ENCODE assay signal across 8 mouse cellular contexts in the genomic region with DNA sequence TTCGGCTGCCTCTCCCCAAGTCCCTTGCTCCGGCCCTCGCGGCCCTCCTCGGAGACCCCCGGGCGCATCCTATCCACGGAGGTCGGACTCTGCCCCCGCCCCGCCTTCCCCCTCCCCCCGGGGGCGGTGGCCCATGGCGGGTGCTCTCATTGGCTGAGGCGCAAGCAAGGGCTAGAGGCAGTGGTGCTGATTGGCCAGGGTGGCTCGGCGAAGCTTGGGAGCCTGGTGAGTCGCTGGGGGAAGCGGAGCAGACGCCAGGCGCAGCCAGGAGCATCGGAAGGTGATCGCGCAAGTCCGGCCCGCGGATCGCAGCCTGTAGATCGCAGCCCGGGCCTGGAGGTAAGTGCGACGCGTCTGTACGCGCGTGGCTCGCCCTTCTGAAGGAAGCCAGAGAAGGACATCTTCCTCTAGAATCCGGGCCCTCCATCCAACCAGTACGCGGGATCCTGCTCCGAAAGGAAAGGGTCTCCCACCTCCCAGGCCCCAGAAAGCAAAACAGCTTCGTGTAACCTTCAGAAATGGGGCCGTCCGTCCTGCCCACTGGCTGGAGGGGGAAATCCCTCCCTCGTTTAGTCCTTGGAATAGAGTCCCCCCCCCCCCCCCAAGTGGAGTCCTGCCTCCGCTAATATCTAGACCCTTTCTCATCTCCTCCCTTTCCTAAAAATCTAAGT. TPM values are rescaled to one million over a fixed set of nuclear protein-coding genes. Genes with fewer than 3 reads are reported as not detected.
DNase-seq lines count a peak whose midpoint lies in the region; ATAC-seq lines count a peak whose summit lies in the region.

A gene (plus strand): TSS at position 194 of the 671 bp plus-strand sequence.

- peak; percentile 99 for ATAC-seq in hindbrain, embryonic 13.5 days (ENCODE audit: low FRiP score)
- ATAC-seq in lung, embryonic 16.5 days (ENCODE audit: low read depth), result peak; percentile 99

- peak within 1 kb of the TSS; percentile 82 for H3K27ac ChIP-seq in hindbrain, embryonic 13.5 days
- 0 out of 2 replicates have a peak within 1 kb of the TSS, but pooled peaks have one; percentile 47 for H3K27ac ChIP-seq in lung, embryonic 16.5 days (ENCODE audit: low read length)

- peak within 1 kb of the TSS; percentile 76 for H3K4me2 ChIP-seq in hindbrain, embryonic 13.5 days
- H3K4me2 ChIP-seq in lung, embryonic 16.5 days (ENCODE audit: low read depth, low read length), result peak within 1 kb of the TSS; percentile 79

- peak within 1 kb of the TSS; percentile 65 for H3K4me3 ChIP-seq in hindbrain, embryonic 13.5 days
- peak within 1 kb of the TSS; percentile 65 for H3K4me3 ChIP-seq in lung, embryonic 16.5 days (ENCODE audit: low read length)

- peak; percentile 93 for DNase-seq in R1 (ENCODE audit: low read depth, low spot score)
- DNase-seq in cerebellum, postnatal 14 days, result peak; percentile 95 to 96
- DNase-seq in frontal cortex, postnatal 36 days (ENCODE audit: low spot score in 2 of 2), result peak; percentile 94 to 95
- peak; percentile 91 to 96 for DNase-seq in layer of hippocampus, postnatal 10 days (ENCODE audit: low spot score in 2 of 2)
- DNase-seq in ovary, postnatal 36 days (ENCODE audit: low spot score), result peak; percentile 95
- peak; percentile 72 to 83 for DNase-seq in thymus, postnatal 36 days

- no peaks in the 10 kb centered on the region for H3K9me3 ChIP-seq in hindbrain, embryonic 13.5 days
- no peaks in the 10 kb centered on the region for H3K9me3 ChIP-seq in lung, embryonic 16.5 days (ENCODE audit: control insufficient read depth, low read length)

- peak within 1 kb of the TSS; percentile 79 for H3K9ac ChIP-seq in hindbrain, embryonic 13.5 days
- peak within 1 kb of the TSS; percentile 70 for H3K9ac ChIP-seq in lung, embryonic 16.5 days (ENCODE audit: low read length)

- peaks cover 46% of the 10 kb centered on the region for H3K4me1 ChIP-seq in hindbrain, embryonic 13.5 days (replicated peaks)
- peaks cover 14% of the 10 kb centered on the region for H3K4me1 ChIP-seq in lung, embryonic 16.5 days (replicated peaks; ENCODE audit: control insufficient read depth, insufficient read depth, low read length)

- H3K36me3 ChIP-seq in hindbrain, embryonic 13.5 days, result no peaks in the 10 kb centered on the region
- no peaks in the 10 kb centered on the region for H3K36me3 ChIP-seq in lung, embryonic 16.5 days (ENCODE audit: control insufficient read depth, insufficient read depth, low read length)

- under 1% methylated on average over 46 of the region's 46 CpGs for WGBS in hindbrain, embryonic 13.5 days
- WGBS in lung, embryonic 16.5 days, result under 1% methylated on average over 46 of the region's 46 CpGs

- H3K27me3 ChIP-seq in hindbrain, embryonic 13.5 days, result no peaks in the 10 kb centered on the region
- H3K27me3 ChIP-seq in lung, embryonic 16.5 days (ENCODE audit: control insufficient read depth, insufficient read depth, low read depth, low read length), result peaks cover 2% of the 10 kb centered on the region; the same call in 1 of the 2 replicates

RNA-seq across cellular contexts. Expression of the gene that starts here (rescaled TPM):
- polyA plus RNA-seq in hindbrain, embryonic 13.5 days (2015; fragmentation: Nextera tagmentation; extraction: Ambion mirVana), result 81.1 and 88.3 TPM in 2 replicates
- 100 to 1,000 TPM; 107 to 117 TPM for total RNA-seq in layer of hippocampus, postnatal 10 days (2021)
- 18.3 and 19.6 TPM in 2 replicates for polyA plus RNA-seq in lung, embryonic 16.5 days (2015; fragmentation: Nextera tagmentation; extraction: Ambion mirVana)

Comparison
In these comparisons a context has a peak if more than half of its experiments do, and no peak if none do; other contexts are left out.
1. Peak in every context shown above with its lines: DNase-seq, ATAC-seq, H3K4me3 ChIP-seq and H3K27ac ChIP-seq.